Mouse (Mus musculus) right cerebral cortex, postnatal 4 days (tissue): ENCODE results near the gene Fkbp9.

ENCODE experiments used
- DNase-seq: peaks from one replicate; pipeline ENCODE4 v3.0.0-alpha.2; 2022

The Fkbp9 gene

GRCm38 (mm10) chr6:56906121-56906846, 74.4 kb downstream of the Fkbp9 start:
- no peak for DNase-seq

GRCm38 (mm10) chr6:56907973-56908372, 76.1 kb downstream of the Fkbp9 start:
- peak; percentile 19 for DNase-seq

GRCm38 (mm10) chr6:56908397-56908796, 76.5 kb downstream of the Fkbp9 start:
- no peak for DNase-seq

GRCm38 (mm10) chr6:56908912-56909311, 77.1 kb downstream of the Fkbp9 start:
- DNase-seq = peak; percentile 53

- no peak for DNase-seq
Measured at GRCm38 (mm10) chr6:56910910-56911309, 79.1 kb downstream of the Fkbp9 start.

GRCm38 (mm10) chr6:56913092-56913858, 81.4 kb downstream of the Fkbp9 start:
- no peak for DNase-seq

- no peak for DNase-seq
Measured at GRCm38 (mm10) chr6:56916279-56916678, 84.4 kb downstream of the Fkbp9 start.

GRCm38 (mm10) chr6:56917578-56918368, 85.9 kb downstream of the Fkbp9 start:
- DNase-seq = no peak

GRCm38 (mm10) chr6:56919330-56920044, 87.6 kb downstream of the Fkbp9 start:
- no peak for DNase-seq

GRCm38 (mm10) chr6:56920222-56921092, 88.6 kb downstream of the Fkbp9 start:
- no peak for DNase-seq

- DNase-seq = no peak
Measured at GRCm38 (mm10) chr6:56923331-56923725, 91.5 kb downstream of the Fkbp9 start.

GRCm38 (mm10) chr6:56923726-56924707, 92.2 kb downstream of the Fkbp9 start, which contains the start of the genes Nt5c3 and Vmn1r4:
TSS of gene Nt5c3 (minus strand) at chr6:56923932.
TSS of gene Vmn1r4 (plus strand) at chr6:56924015.
- DNase-seq = peak; percentile 88
